Mouse (Mus musculus): ENCODE data around the gene Gm17359.

GRCm38 (mm10) chr3:79445041-79445440, 108.6 kb downstream of the Gm17359 start:
- TF ChIP-seq CTCF (IDR thresholded peaks at IDR 0.05; ENCODE audit: low read depth, low read length) (no peak), TAL1 (conservative IDR thresholded peaks at IDR 0.05; ENCODE audit: low read depth, low read length) (no peak), GATA1 (IDR thresholded peaks at IDR 0.05; ENCODE audit: borderline replicate concordance, low read length) (no peak), POLR2AphosphoS5 (IDR thresholded peaks at IDR 0.05; ENCODE audit: insufficient replicate concordance, low read depth, low read length) (no peak), GATA2 (IDR thresholded peaks at IDR 0.05; ENCODE audit: borderline replicate concordance, low read depth, low read length) (no peak)
